Mouse (Mus musculus) MEL-GATA-1-ER (cell line): ENCODE data around the gene Vmn2r-ps130.
"Not testable (repeated sequence)": the region's sequence is repeated elsewhere in the genome, so short reads cannot be mapped to it uniquely, and the experiment has no call there.

ENCODE experiments used
- DNase-seq: peaks from one replicate; pipeline ENCODE4 v3.0.0-alpha.2; 2012; ENCODE audit warnings: low read depth; ENCODE audit errors: extremely low read depth

Vmn2r-ps130 gene

GRCm38 (mm10) chr17:23060866-23061265, at the start of gene Vmn2r-ps130:
Vmn2r-ps130 (plus strand) TSS chr17:23061166.
- not testable (repeated sequence) for DNase-seq
